Mouse (Mus musculus): Measurements from ENCODE around the gene Sorbs1.

- TF ChIP-seq CTCF (IDR thresholded peaks at IDR 0.05; ENCODE audit: low read depth) (no peak), EP300 (IDR thresholded peaks at IDR 0.05; ENCODE audit: low read depth) (no peak)
Observed at GRCm38 (mm10) chr19:40415725-40416124, 97.9 kb downstream of the Sorbs1 start.
